Mouse (Mus musculus) lung, adult 2 months (tissue): ENCODE data around the gene Ssxb9.
"Not testable (repeated sequence)": the region's sequence is repeated elsewhere in the genome, so short reads cannot be mapped to it uniquely, and the experiment has no call there.

Experiments used
- CTCF ChIP-seq: fragments of 200-500 bp; IDR thresholded peaks from 2 replicates; pipeline ENCODE4 v1.5.1; 2011; ENCODE audit warnings: mild to moderate bottlenecking, low read length, control low read depth; ENCODE audit not compliant: insufficient read depth
- POLR2A ChIP-seq: fragments of 200-500 bp; IDR thresholded peaks from 2 replicates; pipeline ENCODE4 v1.6.1; 2011; ENCODE audit warnings: low read depth, mild to moderate bottlenecking, control low read depth, low read length, borderline replicate concordance; ENCODE audit errors: extremely low read depth

- not testable (repeated sequence) for TF ChIP-seq POLR2A, CTCF
Measured at GRCm38 (mm10) chrX:8366678-8367077, at the start of gene Ssxb9.
